29 mouse cellular contexts compared by ENCODE assay signal in the genomic region with DNA sequence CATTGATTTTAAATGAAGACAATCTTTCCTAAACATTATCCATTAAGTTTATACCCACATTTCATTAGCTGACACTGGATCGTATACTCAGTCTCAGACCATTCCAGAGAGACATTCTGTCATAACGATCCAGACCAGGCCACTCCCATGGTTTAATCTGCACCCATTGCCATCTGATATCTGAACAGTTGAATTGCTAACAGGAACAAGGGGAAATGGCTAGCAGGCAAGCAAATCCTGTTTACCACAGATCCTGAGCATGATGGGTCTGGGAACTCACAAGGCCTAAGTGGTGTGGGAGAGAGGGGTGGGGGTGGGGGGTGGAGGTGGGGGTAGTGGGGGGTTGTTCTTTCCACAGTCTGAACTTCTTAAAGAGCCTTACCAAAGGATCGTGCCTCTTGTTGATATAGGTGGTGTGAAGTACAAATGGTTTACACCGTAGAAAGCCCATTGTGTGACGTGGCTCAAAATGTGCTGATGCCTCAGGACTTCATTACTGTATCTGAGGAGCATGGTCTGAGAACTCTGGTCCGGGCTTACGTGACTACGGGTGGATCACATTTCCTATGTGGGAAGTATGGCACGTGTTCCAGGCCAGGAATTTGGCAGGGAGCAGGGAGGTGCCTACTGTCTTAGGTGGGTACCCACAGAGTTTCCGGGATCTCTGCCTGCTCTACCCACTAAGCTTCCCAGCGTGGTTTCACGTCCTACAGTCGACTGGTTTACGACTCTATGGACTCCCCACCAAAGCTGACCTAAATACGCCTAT. TPM values are rescaled to one million over a fixed set of nuclear protein-coding genes. Genes with fewer than 3 reads are reported as not detected.
DNase-seq lines count a peak whose midpoint lies in the region; ATAC-seq and TF ChIP-seq lines count a peak whose summit lies in the region.
"Had no signal": no experiment of that assay in that cellular context is flagged by ENCODE, and none has a peak within 500 bp of the region (broad histone marks: within the 10 kb centered on the region; RNA-seq: fewer than 3 reads in every experiment).

No protein-coding gene starts in this region.

- no peaks in the 10 kb centered on the region for H3K9me3 ChIP-seq in MEL (replicated peaks; ENCODE audit: insufficient read depth, low read length)
- no peaks in the 10 kb centered on the region for H3K9me3 ChIP-seq in kidney, embryonic 15.5 days (replicated peaks)
- H3K9me3 ChIP-seq: embryonic facial prominence, embryonic 10.5 days; embryonic facial prominence, embryonic 13.5 days; forebrain, embryonic 12.5 days; forebrain, embryonic 15.5 days; heart, embryonic 10.5 days; heart, embryonic 13.5 days had no signal

- no peak for TF ChIP-seq POLR2A in MEL (IDR thresholded peaks at IDR 0.05; ENCODE audit: control insufficient read depth in 1 of 2, insufficient read depth in 1 of 2, low read depth in 1 of 2, low read length in 2 of 2, poor library complexity in 1 of 2)

- intact Hi-C loops in left cerebral cortex, adult 2 months (cut with DNase I): no loop called here

- no peaks in the 10 kb centered on the region for H3K79me2 ChIP-seq in MEL (ENCODE audit: control insufficient read depth, insufficient read depth, low read length, poor library complexity)

- no peaks in the 10 kb centered on the region for H3K27me3 ChIP-seq in MEL (ENCODE audit: control insufficient read depth in 1 of 2, insufficient read depth in 2 of 2, low read length in 2 of 2)
- H3K27me3 ChIP-seq in kidney, embryonic 15.5 days: no peaks in the 10 kb centered on the region
- H3K27me3 ChIP-seq: CH12.LX; embryonic facial prominence, embryonic 13.5 days; forebrain, embryonic 12.5 days; forebrain, embryonic 15.5 days; Patski had no signal

- peak; percentile 54 to 63 for DNase-seq in lung, adult 18-20 months
- DNase-seq in lung, postnatal 14 days: no peak
- DNase-seq in 416B (ENCODE audit: low read depth) (peak; percentile 33), MEL (ENCODE audit: low read depth, low spot score) (peak; percentile 42)
- peak; percentile 72 for DNase-seq in lung, postnatal 36 days
- no peak for DNase-seq in left cerebral cortex, adult 2 months (ENCODE audit: extremely low spot score in 1 of 2, low spot score in 2 of 2)
- DNase-seq: adrenal gland, adult 2 months; adrenal gland, postnatal 14 days; B cell, adult 2 months; cerebellum, adult 11 months; cerebellum, adult 2 months; cerebellum, adult 9-11 months; cerebellum, postnatal 25 days; gastrocnemius, postnatal 10 days; gastrocnemius, postnatal 36 days; heart, adult 2 months; heart, postnatal 14 days; heart, postnatal 4 days had no signal

- no peak for ATAC-seq in kidney, embryonic 15.5 days (replicated peaks; ENCODE audit: low FRiP score)
- ATAC-seq: forebrain, embryonic 15.5 days; Patski had no signal

- no peak for TF ChIP-seq CTCF in MEL (IDR thresholded peaks at IDR 0.05 in 2 of 3, conservative IDR thresholded peaks at IDR 0.05 in 1 of 3; ENCODE audit: control insufficient read depth in 1 of 3, insufficient read depth in 1 of 3, low read depth in 2 of 3, low read length in 3 of 3, poor library complexity in 1 of 3, severe bottlenecking in 1 of 3)
- TF ChIP-seq CTCF in left cerebral cortex, adult 2 months (IDR thresholded peaks at IDR 0.05): no peak

- peaks cover 0 to 49% of the 10 kb centered on the region in 2 experiments; a peak in 2 of 4 replicates for H3K36me3 ChIP-seq in MEL (ENCODE audit: control insufficient read depth in 1 of 2, insufficient read depth in 2 of 2, low read length in 2 of 2)
- H3K36me3 ChIP-seq in kidney, embryonic 15.5 days: no peaks in the 10 kb centered on the region
- H3K36me3 ChIP-seq: embryonic facial prominence, embryonic 10.5 days; embryonic facial prominence, embryonic 13.5 days; forebrain, embryonic 12.5 days; forebrain, embryonic 15.5 days; heart, embryonic 10.5 days; heart, embryonic 13.5 days had no signal

- TF ChIP-seq EP300 in MEL (IDR thresholded peaks at IDR 0.05; ENCODE audit: low read depth in 1 of 2, low read length in 2 of 2): peak; percentile 49 to 56; a peak in 3 of 4 replicates

- no peak overlapping the region for H3K4me2 ChIP-seq in kidney, embryonic 15.5 days
- H3K4me2 ChIP-seq: embryonic facial prominence, embryonic 13.5 days; forebrain, embryonic 12.5 days; forebrain, embryonic 15.5 days; heart, embryonic 13.5 days; hindbrain, embryonic 14.5 days had no signal

- no peak overlapping the region for H3K9ac ChIP-seq in MEL (ENCODE audit: control insufficient read depth, low read depth, low read length, poor library complexity, severe bottlenecking)
- no peak overlapping the region for H3K9ac ChIP-seq in kidney, embryonic 15.5 days
- H3K9ac ChIP-seq: embryonic facial prominence, embryonic 13.5 days; forebrain, embryonic 12.5 days; forebrain, embryonic 15.5 days; heart, embryonic 13.5 days; hindbrain, embryonic 14.5 days had no signal

- H3K4me1 ChIP-seq in MEL (ENCODE audit: control insufficient read depth in 1 of 2, insufficient read depth in 2 of 2, low read length in 2 of 2): peaks cover 28 to 50% of the 10 kb centered on the region in 2 experiments
- no peaks in the 10 kb centered on the region for H3K4me1 ChIP-seq in kidney, embryonic 15.5 days
- H3K4me1 ChIP-seq: forebrain, embryonic 15.5 days; heart, embryonic 10.5 days; heart, embryonic 13.5 days had no signal

- TF ChIP-seq RAD21 in MEL (IDR thresholded peaks at IDR 0.05; ENCODE audit: low read depth, low read length): no peak

- no peak overlapping the region; the same call in 1 of the 2 replicates for H3K27ac ChIP-seq in MEL (ENCODE audit: control insufficient read depth, low read depth, low read length)
- H3K27ac ChIP-seq in kidney, embryonic 15.5 days: no peak overlapping the region
- H3K27ac ChIP-seq in left cerebral cortex, adult 2 months: no peak overlapping the region
- H3K27ac ChIP-seq: embryonic facial prominence, embryonic 10.5 days; embryonic facial prominence, embryonic 13.5 days; forebrain, embryonic 12.5 days; forebrain, embryonic 15.5 days; heart, adult 2 months; heart, embryonic 10.5 days; heart, embryonic 13.5 days; hindbrain, embryonic 14.5 days had no signal

- 79% methylated on average over 15 of the region's 15 CpGs for WGBS in kidney, embryonic 15.5 days

- H3K4me3 ChIP-seq in MEL (ENCODE audit: control insufficient read depth in 1 of 2, insufficient read depth in 1 of 2, low read depth in 2 of 2, low read length in 2 of 2): no peak overlapping the region
- H3K4me3 ChIP-seq in kidney, embryonic 15.5 days (replicated peaks): no peak overlapping the region
- H3K4me3 ChIP-seq in left cerebral cortex, adult 2 months: no peak overlapping the region
- H3K4me3 ChIP-seq: embryonic facial prominence, embryonic 10.5 days; embryonic facial prominence, embryonic 13.5 days; erythroblast, embryonic 14.5 days; forebrain, embryonic 12.5 days; forebrain, embryonic 15.5 days; heart, adult 2 months; heart, embryonic 10.5 days; heart, embryonic 13.5 days had no signal

TF ChIP-seq in MEL, 35 proteins besides CTCF, POLR2A, EP300 and RAD21 (continues in another document):
- TF ChIP-seq NRF1 (IDR thresholded peaks at IDR 0.05; ENCODE audit: insufficient read depth, low read depth, low read length, poor library complexity, severe bottlenecking) (no peak), ELF1 (IDR thresholded peaks at IDR 0.05; ENCODE audit: low read depth, low read length) (peak; percentile 21; the same call in 1 of the 2 replicates), GATA1 (IDR thresholded peaks at IDR 0.05; ENCODE audit: low read depth, low read length) (peak; percentile 67), MYB (IDR thresholded peaks at IDR 0.05; ENCODE audit: low read depth, low read length) (no peak), KAT2A (conservative IDR thresholded peaks at IDR 0.05; ENCODE audit: low read depth, low read length) (no peak), ETS1 (IDR thresholded peaks at IDR 0.05; ENCODE audit: low read depth, low read length) (peak; percentile 53), POLR2AphosphoS5 (IDR thresholded peaks at IDR 0.05; ENCODE audit: borderline replicate concordance, low read depth, low read length) (no peak), TCF12 (IDR thresholded peaks at IDR 0.05; ENCODE audit: low read depth, low read length) (0 out of 2 replicates have a peak, but pooled peaks have one; percentile 18), MEF2A (IDR thresholded peaks at IDR 0.05; ENCODE audit: extremely low read depth, insufficient replicate concordance, low read depth, low read length, poor library complexity, severe bottlenecking) (no peak)

RNA-seq across cellular contexts. Expression of gene Marveld1, which starts 8.5 kb away (rescaled TPM):
- total RNA-seq in MEL (2012; rRNA removed): 7.9 and 9.7 TPM in 2 replicates
- polyA plus RNA-seq in MEL (2012; ENCODE audit: insufficient read depth in 1 of 2, insufficient read length in 2 of 2, low read depth in 1 of 2, low replicate concordance in 2 of 2, missing spikeins in 1 of 2): 10 to 100 TPM in 1 of 2 experiments, not detected in 1; 24.4 TPM
- polyA plus RNA-seq in kidney, embryonic 15.5 days (2015; fragmentation: Nextera tagmentation; extraction: Ambion mirVana): 9.7 and 9.8 TPM in 2 replicates
- total RNA-seq in left cerebral cortex, adult 2 months (2021): 10 to 100 TPM in 1 of 2 experiments, 1 to 10 TPM in 1; 8.0 to 10.6 TPM
- total RNA-seq: CH12.LX had no signal

RNA-seq across cellular contexts. Expression of gene Avpi1, which starts 9.8 kb away (rescaled TPM):
- 49.5 and 54.8 TPM in 2 replicates for total RNA-seq in MEL (2012; rRNA removed)
- polyA plus RNA-seq in MEL (2012; ENCODE audit: insufficient read depth in 1 of 2, insufficient read length in 2 of 2, low read depth in 1 of 2, low replicate concordance in 2 of 2, missing spikeins in 1 of 2): 10 to 100 TPM in 1 of 2 experiments, not detected in 1; 53.3 TPM
- 21.5 and 22.6 TPM in 2 replicates for polyA plus RNA-seq in kidney, embryonic 15.5 days (2015; fragmentation: Nextera tagmentation; extraction: Ambion mirVana)
- 10 to 100 TPM; 27.6 to 30.9 TPM for total RNA-seq in left cerebral cortex, adult 2 months (2021)

RNA-seq across cellular contexts. Expression of gene Zfyve27, which starts 25.1 kb away (rescaled TPM):
- total RNA-seq in MEL (2012; rRNA removed): 22.0 and 27.0 TPM in 2 replicates
- polyA plus RNA-seq in MEL (2012; ENCODE audit: insufficient read depth in 1 of 2, insufficient read length in 2 of 2, low read depth in 1 of 2, low replicate concordance in 2 of 2, missing spikeins in 1 of 2): 10 to 100 TPM in 1 of 2 experiments, not detected in 1; 40.2 TPM
- polyA plus RNA-seq in kidney, embryonic 15.5 days (2015; fragmentation: Nextera tagmentation; extraction: Ambion mirVana): 26.5 and 29.4 TPM in 2 replicates
- total RNA-seq in left cerebral cortex, adult 2 months (2021): 100 to 1,000 TPM in 1 of 2 experiments, 10 to 100 TPM in 1; 87.7 to 107 TPM

RNA-seq across cellular contexts. Expression of gene Pi4k2a, which starts 48.4 kb away (rescaled TPM):
- 10.2 and 12.2 TPM in 2 replicates for total RNA-seq in MEL (2012; rRNA removed)
- 10 to 100 TPM in 1 of 2 experiments, not detected in 1; 30.3 TPM for polyA plus RNA-seq in MEL (2012; ENCODE audit: insufficient read depth in 1 of 2, insufficient read length in 2 of 2, low read depth in 1 of 2, low replicate concordance in 2 of 2, missing spikeins in 1 of 2)
- polyA plus RNA-seq in kidney, embryonic 15.5 days (2015; fragmentation: Nextera tagmentation; extraction: Ambion mirVana): 27.4 and 27.7 TPM in 2 replicates
- total RNA-seq in left cerebral cortex, adult 2 months (2021): 10 to 100 TPM; 65.6 to 67.3 TPM

RNA-seq across cellular contexts. Expression of gene Morn4, which starts 52.5 kb away (rescaled TPM):
- total RNA-seq in MEL (2012; rRNA removed): 4.9 and 5.7 TPM in 2 replicates
- polyA plus RNA-seq in MEL (2012; ENCODE audit: insufficient read depth in 1 of 2, insufficient read length in 2 of 2, low read depth in 1 of 2, low replicate concordance in 2 of 2, missing spikeins in 1 of 2): 10 to 100 TPM in 1 of 2 experiments, not detected in 1; 18.4 TPM
- 29.6 TPM in 2 replicates for polyA plus RNA-seq in kidney, embryonic 15.5 days (2015; fragmentation: Nextera tagmentation; extraction: Ambion mirVana)
- total RNA-seq in left cerebral cortex, adult 2 months (2021): 10 to 100 TPM; 64.0 to 66.2 TPM

Comparison
In these comparisons a context has a peak if more than half of its experiments do, and no peak if none do; other contexts are left out.
1. DNase-seq: peak in lung, adult 18-20 months (2 of 2), 416B (single experiment), MEL (single experiment) and lung, postnatal 36 days (single experiment); none in lung, postnatal 14 days (single experiment) and left cerebral cortex, adult 2 months (0 of 2).